ENCODE assay signal across 8 mouse cellular contexts in the genomic region with DNA sequence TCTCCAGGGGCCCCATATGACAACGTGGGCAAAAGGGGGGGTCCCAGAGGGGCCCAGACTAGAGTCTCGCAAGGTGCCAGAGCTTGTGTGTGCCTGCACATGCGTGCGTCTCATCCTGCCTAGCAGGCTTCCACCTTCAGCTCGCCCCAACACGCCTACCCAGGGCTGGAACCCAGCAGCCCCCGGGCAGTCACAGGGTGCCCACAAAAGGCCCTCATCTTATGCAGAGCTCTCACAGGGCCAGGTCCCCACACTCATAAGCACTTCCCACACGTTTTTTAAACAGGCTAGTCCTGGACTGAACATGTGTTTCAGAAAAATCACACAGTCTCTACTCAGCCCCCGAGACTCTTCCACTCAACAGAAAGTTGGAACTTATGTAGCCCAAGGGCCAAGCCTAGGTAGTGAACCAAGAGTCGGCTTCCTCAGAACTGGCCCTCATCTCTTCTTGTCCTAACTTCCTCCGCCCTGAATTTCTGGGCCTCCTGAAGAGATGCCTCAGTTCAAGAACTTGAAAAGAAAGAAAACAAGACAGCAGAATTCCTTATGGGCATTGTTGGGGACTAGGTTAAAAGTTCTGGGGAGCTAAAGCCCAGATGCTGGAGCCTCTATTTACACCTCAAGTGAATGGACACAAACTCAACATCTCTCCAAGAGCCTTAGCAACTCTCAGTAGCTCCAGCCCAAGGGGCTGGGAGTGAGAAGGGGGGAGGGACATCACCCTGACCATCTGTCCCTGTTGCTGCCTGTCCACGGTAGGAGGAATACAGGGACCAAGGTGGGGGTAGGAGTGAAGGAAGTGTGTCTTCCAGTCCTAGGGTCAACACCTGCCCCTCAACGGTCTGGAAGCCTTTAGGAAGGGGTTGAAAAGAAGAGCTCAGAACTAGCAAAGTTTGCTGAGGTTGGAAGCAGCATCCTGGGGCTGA. TPM values are rescaled to one million over a fixed set of nuclear protein-coding genes. Genes with fewer than 3 reads are reported as not detected.
DNase-seq lines count a peak whose midpoint lies in the region; ATAC-seq and TF ChIP-seq lines count a peak whose summit lies in the region.

No protein-coding gene starts in this region.

- H3K36me3 ChIP-seq in forebrain, embryonic 15.5 days = peaks cover 31% of the 10 kb centered on the region
- peaks cover 36% of the 10 kb centered on the region for H3K36me3 ChIP-seq in liver, embryonic 14.5 days (replicated peaks; ENCODE audit: control insufficient read depth, insufficient read depth, low read depth)

- H3K27me3 ChIP-seq in forebrain, embryonic 15.5 days = no peaks in the 10 kb centered on the region
- H3K27me3 ChIP-seq in liver, embryonic 14.5 days (ENCODE audit: control insufficient read depth, insufficient read depth, low read length) = no peaks in the 10 kb centered on the region

- no peak for TF ChIP-seq POLR2A in brain, embryonic 14.5 days (IDR thresholded peaks at IDR 0.05; ENCODE audit: borderline replicate concordance, extremely low read depth, insufficient read depth, insufficient read length, poor library complexity, severe bottlenecking)

- peak overlapping the region; percentile 96 for H3K27ac ChIP-seq in layer of hippocampus, adult 2 months
- peak overlapping the region; percentile 99 for H3K27ac ChIP-seq in forebrain, embryonic 15.5 days (replicated peaks)
- peak overlapping the region; percentile 86 for H3K27ac ChIP-seq in liver, embryonic 14.5 days

- ATAC-seq in forebrain, embryonic 15.5 days (replicated peaks) = no peak
- no peak for ATAC-seq in liver, embryonic 14.5 days (ENCODE audit: insufficient read depth)

- WGBS in forebrain, embryonic 15.5 days = 2% methylated on average over 13 of the region's 13 CpGs
- WGBS in liver, embryonic 14.5 days (ENCODE audit: insufficient replicate concordance) = 5% methylated on average over 13 of the region's 13 CpGs

- DNase-seq in layer of hippocampus, adult 2 months (ENCODE audit: low spot score in 2 of 2) = no peak
- DNase-seq in layer of hippocampus, adult 11-12 months (ENCODE audit: low spot score) = no peak
- DNase-seq in brain, embryonic 14.5 days (ENCODE audit: low read depth) = peak; percentile 35
- no peak for DNase-seq in liver, embryonic 14.5 days (ENCODE audit: low read depth in 3 of 3, low spot score in 3 of 3)
- DNase-seq in thymus, postnatal 25 days = peak; percentile 62
- no peak for DNase-seq in right cerebral cortex, postnatal 4 days
- DNase-seq in right cerebral cortex, postnatal 25 days = no peak

- no peak for TF ChIP-seq CTCF in layer of hippocampus, adult 2 months (conservative IDR thresholded peaks at IDR 0.05)
- no peak for TF ChIP-seq CTCF in brain, embryonic 14.5 days (IDR thresholded peaks at IDR 0.05; ENCODE audit: borderline replicate concordance, extremely low read depth, insufficient read depth, insufficient read length)
- TF ChIP-seq CTCF in liver, embryonic 14.5 days (IDR thresholded peaks at IDR 0.05; ENCODE audit: low read depth) = 0 out of 2 replicates have a peak, but pooled peaks have one; percentile 1

- TF ChIP-seq EP300 in liver, embryonic 14.5 days (IDR thresholded peaks at IDR 0.05; ENCODE audit: low read depth) = no peak

- peak overlapping the region; percentile 75 for H3K9ac ChIP-seq in forebrain, embryonic 15.5 days (replicated peaks)
- H3K9ac ChIP-seq in liver, embryonic 14.5 days (replicated peaks) = peak overlapping the region; percentile 98

- H3K4me1 ChIP-seq in forebrain, embryonic 15.5 days = peaks cover 64% of the 10 kb centered on the region
- peaks cover 49 to 50% of the 10 kb centered on the region in 2 experiments for H3K4me1 ChIP-seq in liver, embryonic 14.5 days (replicated peaks; ENCODE audit: control insufficient read depth in 2 of 2, insufficient read depth in 2 of 2, low read length in 1 of 2)

- H3K4me2 ChIP-seq in forebrain, embryonic 15.5 days (replicated peaks) = peak overlapping the region; percentile 99
- peak overlapping the region; percentile 95 for H3K4me2 ChIP-seq in liver, embryonic 14.5 days (ENCODE audit: low read depth)

- H3K9me3 ChIP-seq in forebrain, embryonic 15.5 days = no peaks in the 10 kb centered on the region
- H3K9me3 ChIP-seq in liver, embryonic 14.5 days (ENCODE audit: control insufficient read depth, low read length) = no peaks in the 10 kb centered on the region

- peak overlapping the region; percentile 66 for H3K4me3 ChIP-seq in layer of hippocampus, adult 2 months
- H3K4me3 ChIP-seq in forebrain, embryonic 15.5 days = peak overlapping the region; percentile 65
- peak overlapping the region; percentile 71 to 100 for H3K4me3 ChIP-seq in liver, embryonic 14.5 days (ENCODE audit: insufficient read depth in 1 of 2, low read depth in 2 of 2, low read length in 2 of 2)

RNA-seq across cellular contexts. Expression of gene Pprc1, which starts 6.5 kb away (rescaled TPM):
- 10 to 100 TPM; 25.4 to 33.7 TPM for total RNA-seq in layer of hippocampus, adult 2 months (2021)
- 24.0 and 30.1 TPM in 2 replicates for polyA plus RNA-seq in brain, embryonic 14.5 days (2012; rRNA removed)
- 17.8 and 20.1 TPM in 2 replicates for polyA plus RNA-seq in forebrain, embryonic 15.5 days (2015; fragmentation: Nextera tagmentation; extraction: Ambion mirVana)
- polyA plus RNA-seq in liver, embryonic 14.5 days (2012; rRNA removed) = 17.5 and 19.4 TPM in 2 replicates
- polyA plus RNA-seq in liver, embryonic 14.5 days (2014; fragmentation: Nextera tagmentation; extraction: Ambion mirVana) = 25.0 and 28.0 TPM in 2 replicates

RNA-seq across cellular contexts. Expression of gene Ldb1, which starts 6.8 kb away (rescaled TPM):
- total RNA-seq in layer of hippocampus, adult 2 months (2021) = 100 to 1,000 TPM; 113 to 119 TPM
- polyA plus RNA-seq in brain, embryonic 14.5 days (2012; rRNA removed) = 404 and 531 TPM in 2 replicates
- 131 TPM in 2 replicates for polyA plus RNA-seq in forebrain, embryonic 15.5 days (2015; fragmentation: Nextera tagmentation; extraction: Ambion mirVana)
- 129 and 132 TPM in 2 replicates for polyA plus RNA-seq in liver, embryonic 14.5 days (2012; rRNA removed)
- 22.8 and 29.0 TPM in 2 replicates for polyA plus RNA-seq in liver, embryonic 14.5 days (2014; fragmentation: Nextera tagmentation; extraction: Ambion mirVana)

RNA-seq across cellular contexts. Expression of gene Hps6, which starts 34.9 kb away (rescaled TPM):
- total RNA-seq in layer of hippocampus, adult 2 months (2021) = 1 to 10 TPM; 6.3 to 8.2 TPM
- 1.6 and 2.1 TPM in 2 replicates for polyA plus RNA-seq in brain, embryonic 14.5 days (2012; rRNA removed)
- polyA plus RNA-seq in forebrain, embryonic 15.5 days (2015; fragmentation: Nextera tagmentation; extraction: Ambion mirVana) = 2.9 and 3.4 TPM in 2 replicates
- 0.96 and 1.2 TPM in 2 replicates for polyA plus RNA-seq in liver, embryonic 14.5 days (2012; rRNA removed)
- 1.3 and 1.4 TPM in 2 replicates for polyA plus RNA-seq in liver, embryonic 14.5 days (2014; fragmentation: Nextera tagmentation; extraction: Ambion mirVana)

RNA-seq across cellular contexts. Expression of gene Nolc1, which starts 37.5 kb away (rescaled TPM):
- 10 to 100 TPM; 48.7 to 51.8 TPM for total RNA-seq in layer of hippocampus, adult 2 months (2021)
- polyA plus RNA-seq in brain, embryonic 14.5 days (2012; rRNA removed) = 41.4 and 54.5 TPM in 2 replicates
- 77.4 and 86.3 TPM in 2 replicates for polyA plus RNA-seq in forebrain, embryonic 15.5 days (2015; fragmentation: Nextera tagmentation; extraction: Ambion mirVana)
- polyA plus RNA-seq in liver, embryonic 14.5 days (2012; rRNA removed) = 36.6 and 63.9 TPM in 2 replicates
- polyA plus RNA-seq in liver, embryonic 14.5 days (2014; fragmentation: Nextera tagmentation; extraction: Ambion mirVana) = 55.0 and 58.2 TPM in 2 replicates

RNA-seq across cellular contexts. Expression of gene Armh3, which starts 39.9 kb away (rescaled TPM):
- total RNA-seq in layer of hippocampus, adult 2 months (2021) = 10 to 100 TPM; 19.0 to 20.6 TPM
- polyA plus RNA-seq in brain, embryonic 14.5 days (2012; rRNA removed) = 19.6 and 22.0 TPM in 2 replicates
- polyA plus RNA-seq in forebrain, embryonic 15.5 days (2015; fragmentation: Nextera tagmentation; extraction: Ambion mirVana) = 22.8 and 24.7 TPM in 2 replicates
- 2.0 and 2.2 TPM in 2 replicates for polyA plus RNA-seq in liver, embryonic 14.5 days (2012; rRNA removed)
- 2.6 and 2.8 TPM in 2 replicates for polyA plus RNA-seq in liver, embryonic 14.5 days (2014; fragmentation: Nextera tagmentation; extraction: Ambion mirVana)

Comparison
In these comparisons a context has a peak if more than half of its experiments do, and no peak if none do; other contexts are left out.
1. DNase-seq: peak in brain, embryonic 14.5 days (single experiment) and thymus, postnatal 25 days (single experiment); none in layer of hippocampus, adult 2 months (0 of 2), layer of hippocampus, adult 11-12 months (single experiment), liver, embryonic 14.5 days (0 of 3), right cerebral cortex, postnatal 4 days (single experiment) and right cerebral cortex, postnatal 25 days (single experiment).
2. Peak in every context shown above with its lines, with median percentiles within 50 percentile points of each other: H3K27ac ChIP-seq and H3K4me3 ChIP-seq.